Mouse (Mus musculus) forebrain, embryonic 13.5 days (tissue): ENCODE measurements at regions not wholly inside any gene's neighbourhood (a gene's known extent, or its start where the extent isn't known, plus 50 kb on each side); places are given as distances from the start of the nearest gene placed in this dataset.
A peak's percentile ranks its signal among the peaks of the same experiment; 100 is the strongest.

Experiments
- ATAC-seq: fragments of 200-750 bp; cut with Nextera tagmentation; 2 replicates; pipeline ENCODE4 v1.8.0; 2017
- H3K27ac ChIP-seq: fragments of 300-500 bp; sonication (generic); 2 replicates; pipeline ENCODE4 v1.5.1; 2015; ENCODE audit warnings: inconsistent platforms, mild to moderate bottlenecking, moderate library complexity
- H3K27me3 ChIP-seq: fragments of 300-500 bp; sonication (generic); 2 replicates; pipeline ENCODE4 v1.6.1; 2015; ENCODE audit warnings: mild to moderate bottlenecking, inconsistent platforms
- H3K36me3 ChIP-seq: fragments of 300-500 bp; sonication (generic); 2 replicates; pipeline ENCODE4 v1.6.1; 2015; ENCODE audit warnings: mild to moderate bottlenecking, inconsistent platforms; ENCODE audit not compliant: poor library complexity, severe bottlenecking
- H3K4me1 ChIP-seq: fragments of 300-500 bp; sonication (generic); 2 replicates; pipeline ENCODE4 v1.6.1; 2015; ENCODE audit warnings: inconsistent platforms
- H3K4me2 ChIP-seq: fragments of 300-500 bp; sonication (generic); 2 replicates; pipeline ENCODE4 v1.6.1; 2015; ENCODE audit warnings: inconsistent platforms, mild to moderate bottlenecking, moderate library complexity
- H3K4me3 ChIP-seq: fragments of 300-500 bp; sonication (generic); 2 replicates; pipeline ENCODE4 v1.5.1; 2015; ENCODE audit warnings: mild to moderate bottlenecking, inconsistent platforms
- H3K9ac ChIP-seq: fragments of 300-500 bp; sonication (generic); 2 replicates; pipeline ENCODE4 v1.6.1; 2015; ENCODE audit warnings: mild to moderate bottlenecking, inconsistent platforms
- H3K9me3 ChIP-seq: fragments of 300-500 bp; sonication (generic); replicated peaks from 2 replicates; pipeline ENCODE4 v1.6.1; 2016; ENCODE audit warnings: inconsistent platforms
- WGBS: fragments of 180-500 bp; shearing (Covaris S2); methylation state at CpG from one replicate; pipeline ENCODE4 v1.1.7; 2015; 5-methylcytosine and 5-hydroxymethylcytosine counted together

- no peak for ATAC-seq
- H3K4me2 ChIP-seq: no peak overlapping the region
Observed at GRCm38 (mm10) chr3:148762541-148763225, 227.7 kb downstream of the Adgrl2 start.

GRCm38 (mm10) chr3:148761586-148761985, 228.8 kb downstream of the Adgrl2 start:
- H3K4me1 ChIP-seq: no peaks in the 10 kb centered on the region
- no peaks in the 10 kb centered on the region for H3K36me3 ChIP-seq
- H3K27ac ChIP-seq: no peak overlapping the region
- no peaks in the 10 kb centered on the region for H3K9me3 ChIP-seq
- H3K27me3 ChIP-seq: no peaks in the 10 kb centered on the region
- no peak overlapping the region for H3K4me2 ChIP-seq
- H3K9ac ChIP-seq: no peak overlapping the region
- H3K4me3 ChIP-seq: no peak overlapping the region
- no peak for ATAC-seq

More at GRCm38 (mm10) chr3:148762541-148763225, 227.7 kb downstream of the Adgrl2 start:
- H3K27me3 ChIP-seq: no peaks in the 10 kb centered on the region
- H3K9me3 ChIP-seq: no peaks in the 10 kb centered on the region
- H3K4me3 ChIP-seq: no peak overlapping the region
- WGBS: 87% methylated on average over 11 of the region's 11 CpGs
- no peaks in the 10 kb centered on the region for H3K36me3 ChIP-seq
- H3K27ac ChIP-seq: no peak overlapping the region
- H3K9ac ChIP-seq: no peak overlapping the region
- no peaks in the 10 kb centered on the region for H3K4me1 ChIP-seq

GRCm38 (mm10) chr3:148759500-148759899, 230.9 kb downstream of the Adgrl2 start:
- H3K27ac ChIP-seq: no peak overlapping the region
- H3K4me3 ChIP-seq: no peak overlapping the region
- no peaks in the 10 kb centered on the region for H3K9me3 ChIP-seq
- ATAC-seq: no peak
- no peaks in the 10 kb centered on the region for H3K4me1 ChIP-seq
- no peaks in the 10 kb centered on the region for H3K27me3 ChIP-seq
- no peak overlapping the region for H3K4me2 ChIP-seq
- H3K9ac ChIP-seq: no peak overlapping the region
- H3K36me3 ChIP-seq: no peaks in the 10 kb centered on the region
- WGBS: 89% methylated on average over 4 of the region's 4 CpGs

- H3K9me3 ChIP-seq: no peaks in the 10 kb centered on the region
- H3K4me3 ChIP-seq: no peak overlapping the region
- H3K4me1 ChIP-seq: no peaks in the 10 kb centered on the region
- no peak overlapping the region for H3K9ac ChIP-seq
- H3K27me3 ChIP-seq: no peaks in the 10 kb centered on the region
- H3K27ac ChIP-seq: no peak overlapping the region
- ATAC-seq: no peak
- H3K4me2 ChIP-seq: no peak overlapping the region
- no peaks in the 10 kb centered on the region for H3K36me3 ChIP-seq
- WGBS: 94% methylated on average over 3 of the region's 3 CpGs
Observed at GRCm38 (mm10) chr3:148746234-148746633, 244.1 kb downstream of the Adgrl2 start.

- Histone ChIP-seq H3K9me3 (no peaks in the 10 kb centered on the region), H3K9ac (no peak overlapping the region), H3K4me3 (no peak overlapping the region), H3K27me3 (no peaks in the 10 kb centered on the region), H3K27ac (no peak overlapping the region), H3K4me1 (no peaks in the 10 kb centered on the region), H3K4me2 (no peak overlapping the region), H3K36me3 (no peaks in the 10 kb centered on the region)
- 50% methylated on average over 2 of the region's 2 CpGs for WGBS
- no peak for ATAC-seq
Observed at GRCm38 (mm10) chr3:148744651-148745050, 245.7 kb downstream of the Adgrl2 start.

- 59% methylated on average over 13 of the region's 13 CpGs for WGBS
- ATAC-seq: no peak
- no peaks in the 10 kb centered on the region for H3K9me3 ChIP-seq
Observed at GRCm38 (mm10) chr3:148734194-148734749, 256.1 kb downstream of the Adgrl2 start.

GRCm38 (mm10) chr3:148733227-148733854, 257.0 kb downstream of the Adgrl2 start:
- Histone ChIP-seq H3K36me3 (no peaks in the 10 kb centered on the region), H3K27me3 (no peaks in the 10 kb centered on the region), H3K9me3 (no peaks in the 10 kb centered on the region), H3K4me1 (peaks cover 9% of the 10 kb centered on the region; the same call in 1 of the 2 replicates), H3K27ac (no peak overlapping the region), H3K4me2 (peak overlapping the region; percentile 23; the same call in 1 of the 2 replicates), H3K4me3 (no peak overlapping the region), H3K9ac (0 out of 2 replicates have a peak overlapping the region, but pooled peaks have one; percentile 12)
- ATAC-seq: peak; percentile 57; the same call in 1 of the 2 replicates
- WGBS: 33% methylated on average over 13 of the region's 13 CpGs

More at GRCm38 (mm10) chr3:148734194-148734749, 256.1 kb downstream of the Adgrl2 start:
- H3K36me3 ChIP-seq: no peaks in the 10 kb centered on the region
- H3K9ac ChIP-seq: no peak overlapping the region
- no peak overlapping the region for H3K4me2 ChIP-seq
- H3K27ac ChIP-seq: no peak overlapping the region
- peaks cover 9% of the 10 kb centered on the region; the same call in 1 of the 2 replicates for H3K4me1 ChIP-seq
- H3K27me3 ChIP-seq: no peaks in the 10 kb centered on the region
- H3K4me3 ChIP-seq: no peak overlapping the region

GRCm38 (mm10) chr3:148731436-148731835, 258.9 kb downstream of the Adgrl2 start:
- H3K9me3 ChIP-seq: no peaks in the 10 kb centered on the region
- no peak overlapping the region for H3K4me3 ChIP-seq
- no peak for ATAC-seq
- no peak overlapping the region for H3K27ac ChIP-seq
- WGBS: 97% methylated on average over 3 of the region's 3 CpGs
- H3K4me1 ChIP-seq: peaks cover 15% of the 10 kb centered on the region; the same call in 1 of the 2 replicates
- no peaks in the 10 kb centered on the region for H3K36me3 ChIP-seq
- no peaks in the 10 kb centered on the region for H3K27me3 ChIP-seq
- no peak overlapping the region for H3K9ac ChIP-seq
- no peak overlapping the region for H3K4me2 ChIP-seq

- Histone ChIP-seq H3K27me3 (no peaks in the 10 kb centered on the region), H3K4me3 (no peak overlapping the region), H3K36me3 (no peaks in the 10 kb centered on the region), H3K27ac (no peak overlapping the region), H3K4me2 (no peak overlapping the region), H3K4me1 (peaks cover 15% of the 10 kb centered on the region; the same call in 1 of the 2 replicates), H3K9ac (no peak overlapping the region), H3K9me3 (no peaks in the 10 kb centered on the region)
- WGBS: 80% methylated on average over 7 of the region's 7 CpGs
- ATAC-seq: no peak
Observed at GRCm38 (mm10) chr3:148729242-148729680, 261.1 kb downstream of the Adgrl2 start.

GRCm38 (mm10) chr3:148728513-148729241, 261.7 kb downstream of the Adgrl2 start:
- Histone ChIP-seq H3K27me3 (no peaks in the 10 kb centered on the region), H3K36me3 (no peaks in the 10 kb centered on the region), H3K4me3 (no peak overlapping the region), H3K9ac (no peak overlapping the region), H3K4me2 (no peak overlapping the region), H3K9me3 (no peaks in the 10 kb centered on the region), H3K27ac (no peak overlapping the region), H3K4me1 (peaks cover 12% of the 10 kb centered on the region; the same call in 1 of the 2 replicates)
- 79% methylated on average over 6 of the region's 6 CpGs for WGBS
- ATAC-seq: no peak

- 0 out of 2 replicates have a peak, but pooled peaks cover 6% of the 10 kb centered on the region for H3K4me1 ChIP-seq
- H3K36me3 ChIP-seq: no peaks in the 10 kb centered on the region
- ATAC-seq: no peak
- H3K27ac ChIP-seq: no peak overlapping the region
- H3K4me2 ChIP-seq: no peak overlapping the region
- no peaks in the 10 kb centered on the region for H3K9me3 ChIP-seq
- H3K4me3 ChIP-seq: no peak overlapping the region
- H3K9ac ChIP-seq: no peak overlapping the region
- no peaks in the 10 kb centered on the region for H3K27me3 ChIP-seq
- WGBS: 35% methylated on average over 10 of the region's 10 CpGs
Observed at GRCm38 (mm10) chr3:148726596-148727331, 263.6 kb downstream of the Adgrl2 start.
